Mouse (Mus musculus) urinary bladder, adult 2 months (tissue): ENCODE results near the gene Rps12. TPM values are rescaled to one million over a fixed set of nuclear protein-coding genes. Genes with fewer than 3 reads are reported as not detected.
A peak's percentile ranks its signal among the peaks of the same experiment; 100 is the strongest.
"Not testable (repeated sequence)": the region's sequence is repeated elsewhere in the genome, so short reads cannot be mapped to it uniquely, and the experiment has no call there.

Experiments
- DNase-seq: peaks from one replicate; pipeline ENCODE4 v3.0.0; 2022; ENCODE audit warnings: low spot score
- polyA plus RNA-seq: library from polyadenylated mRNA; depleted of rRNA; stranded (reverse); fragments of >200 nt; gene quantifications from 2 replicates; pipeline ENCODE4 v1.2.3, GENCODE M21; 2012; rRNA removed

The Rps12 gene
- polyA plus RNA-seq, result 4,107 and 4,241 TPM in 2 replicates

DNA sequence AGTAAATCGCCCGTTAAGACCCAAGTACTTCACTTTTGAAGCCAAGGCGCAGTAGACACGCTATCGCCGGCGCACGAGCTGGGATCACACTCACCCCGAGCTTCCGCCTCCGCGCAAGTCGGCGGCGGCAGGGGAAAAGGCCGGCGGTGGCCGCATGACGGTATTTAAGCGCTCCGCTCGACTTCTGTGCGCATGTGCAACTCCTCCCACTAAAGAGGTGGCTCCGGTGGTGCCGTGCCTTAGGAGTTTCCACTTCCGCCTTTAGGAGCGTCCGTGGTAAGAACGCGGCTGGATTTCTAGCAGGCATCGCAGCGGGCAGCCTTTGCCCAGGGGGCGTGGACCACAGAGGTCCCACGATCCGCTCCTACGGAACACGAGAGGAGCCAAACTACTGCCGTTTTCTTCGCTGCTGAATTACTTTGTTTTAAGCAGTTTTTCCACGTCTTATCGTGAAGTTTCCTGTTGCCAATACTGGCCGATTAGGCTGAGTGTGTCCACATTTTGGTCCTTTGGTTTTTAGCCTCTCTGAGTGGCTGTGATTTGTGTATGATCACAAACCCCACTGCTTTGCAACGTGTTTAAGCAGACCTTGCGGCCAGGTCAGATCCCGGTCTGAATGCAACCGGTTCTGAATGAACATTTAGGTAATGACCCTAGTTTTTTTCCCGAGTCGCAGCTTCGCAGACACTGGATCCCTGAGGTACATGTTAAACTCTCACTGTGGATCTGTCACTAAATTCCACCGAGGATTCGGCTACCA is at the start of gene Rps12:
Gene Rps12 (minus strand): TSS at position 214 of the 760 bp plus-strand sequence.
- DNase-seq, result peak; percentile 92

DNA sequence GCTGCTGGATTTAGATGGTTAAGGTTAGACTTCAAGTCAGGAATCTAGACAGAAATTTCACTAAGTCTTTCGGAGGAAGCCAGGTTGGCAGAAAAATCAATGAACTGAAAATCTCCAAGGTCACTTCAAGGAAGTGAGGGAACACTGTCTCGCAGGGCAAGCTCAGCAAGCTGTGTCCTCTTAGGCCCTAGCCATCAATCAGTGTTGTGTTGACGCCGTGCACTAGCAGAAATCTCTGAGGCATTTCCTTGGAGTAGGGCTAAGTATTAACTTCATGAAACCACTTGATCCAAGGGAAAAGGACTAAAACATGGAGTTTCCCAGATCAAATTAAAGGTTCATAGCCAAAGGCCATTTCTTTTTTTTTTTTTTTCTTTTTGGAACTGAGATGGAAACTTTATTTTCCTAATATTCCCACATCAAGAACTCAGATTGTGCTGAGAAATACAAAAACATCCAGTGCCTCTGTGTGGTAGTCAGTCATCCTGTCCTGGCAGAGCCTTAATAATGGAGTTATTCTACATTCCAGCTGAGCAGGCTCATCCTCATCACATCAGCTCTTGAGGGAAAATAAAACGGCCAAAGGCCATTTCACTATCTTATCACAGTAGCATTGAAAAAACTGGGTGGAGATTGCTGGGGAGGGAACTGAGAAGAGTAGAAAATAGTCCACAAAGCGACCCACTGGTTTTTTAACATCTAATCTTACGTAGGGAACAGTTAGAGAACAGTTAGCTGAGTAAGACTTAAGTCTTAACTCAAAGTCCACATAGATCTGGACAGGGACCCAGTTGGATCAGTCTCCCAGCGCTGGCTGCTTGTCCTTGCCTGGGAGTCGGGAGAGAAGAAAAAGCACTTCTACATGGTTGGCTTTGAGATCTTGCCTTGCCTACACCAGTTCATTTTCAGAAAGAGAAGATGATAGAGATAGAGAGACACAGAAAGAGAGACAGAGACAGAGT is 49.2 kb upstream of the Rps12 start:
- no peak for DNase-seq

DNA sequence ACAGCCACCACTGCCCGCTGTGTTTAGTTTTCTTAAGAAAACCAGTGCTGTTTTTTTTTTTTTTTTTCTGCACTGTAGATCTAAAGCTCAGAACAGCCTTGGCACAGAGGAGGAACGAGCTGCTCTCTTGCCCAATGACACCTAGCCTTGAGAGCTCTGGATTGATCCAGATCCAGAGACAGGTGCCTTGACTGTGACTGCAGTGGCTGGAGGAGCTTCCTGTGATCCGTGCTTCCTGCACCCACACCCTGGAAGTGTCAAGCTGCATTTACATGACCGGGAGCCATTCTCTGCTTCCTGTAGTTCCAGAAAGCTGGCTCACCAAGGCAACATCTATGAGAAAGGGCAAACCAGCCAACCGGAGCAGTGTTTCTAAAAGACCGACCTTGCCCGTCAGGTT is 39.4 kb upstream of the Rps12 start:
- DNase-seq, result no peak

DNA sequence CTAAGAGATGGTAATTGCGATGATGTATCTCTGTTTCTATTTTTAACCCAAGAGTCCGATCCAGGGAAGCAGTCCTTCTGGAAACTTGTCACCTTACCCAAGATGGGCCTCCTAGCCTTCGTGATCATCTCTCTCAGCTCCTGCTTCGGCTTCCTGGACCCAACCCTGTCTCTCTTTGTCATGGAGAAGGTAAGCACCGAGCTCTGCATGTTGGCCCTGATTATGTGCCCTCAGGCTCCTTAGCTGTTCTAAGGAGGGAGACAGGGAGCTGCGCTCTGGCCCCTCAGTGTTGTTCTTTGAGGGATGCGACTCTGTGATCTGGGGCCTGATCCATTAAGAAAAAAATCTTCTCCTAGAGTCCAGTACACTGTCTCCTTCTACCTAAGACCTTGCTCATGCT is 29.2 kb upstream of the Rps12 start:
- no peak for DNase-seq

DNA sequence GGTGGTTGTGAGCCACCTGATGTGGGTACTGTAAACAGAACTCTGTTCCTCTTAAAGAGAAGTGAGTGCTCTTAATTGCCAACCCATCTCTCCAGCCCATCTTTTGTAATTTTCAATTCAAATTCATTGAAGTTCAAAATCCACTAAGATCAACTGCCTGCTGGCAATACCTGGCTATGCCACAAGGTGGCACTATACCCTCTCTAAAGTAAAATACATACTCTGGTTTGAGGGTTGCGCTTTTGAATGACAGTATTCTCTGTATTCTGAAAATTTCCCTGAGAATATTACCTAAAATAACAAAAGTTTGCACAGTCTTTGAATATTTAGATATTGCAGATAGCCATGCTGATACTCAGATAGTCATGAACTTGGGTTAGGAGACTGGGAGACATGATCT is 28.1 kb upstream of the Rps12 start:
- peak; percentile 39 for DNase-seq

DNA sequence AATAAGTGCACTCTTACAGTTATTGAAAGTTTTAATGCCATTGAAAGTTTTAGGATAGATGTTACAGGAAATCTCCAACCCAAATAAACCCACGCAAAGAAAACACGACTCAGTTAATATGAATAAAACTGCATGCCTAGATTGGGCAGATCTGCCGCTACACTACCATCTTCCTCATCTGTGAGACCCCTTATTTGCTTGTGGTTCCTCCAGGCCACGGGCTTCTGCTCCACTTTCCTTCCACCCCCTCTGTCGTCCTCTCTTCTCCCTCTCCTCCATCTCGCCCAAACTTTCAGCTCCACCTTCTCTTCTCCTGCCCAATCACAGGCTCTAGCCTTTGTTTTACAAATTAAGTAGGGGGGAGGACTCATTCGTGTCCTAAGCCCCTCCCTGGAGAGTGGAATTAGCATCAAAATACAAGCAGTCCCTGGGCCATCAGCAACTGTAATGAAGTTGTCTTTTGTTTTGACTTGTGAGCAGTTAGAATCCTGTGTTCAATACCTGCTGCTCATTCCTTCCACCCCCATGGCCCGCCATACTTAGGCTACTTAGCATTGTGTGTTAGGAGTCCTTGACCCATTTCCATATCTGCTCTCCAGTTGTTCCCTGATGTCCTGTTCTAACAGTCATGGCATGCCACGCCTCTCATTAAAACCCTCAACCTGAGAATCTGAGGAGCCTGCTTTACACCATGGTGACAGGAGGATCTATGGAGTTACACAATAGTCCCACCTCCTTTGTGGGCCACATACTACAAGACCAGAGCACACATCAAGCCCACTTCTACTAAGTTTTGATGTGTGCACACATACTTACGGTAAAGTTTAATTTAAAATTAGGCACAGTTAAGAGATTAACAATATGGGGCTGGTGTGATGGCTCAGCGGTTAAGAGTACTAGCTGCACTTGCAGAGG is 26.0 kb upstream of the Rps12 start:
- DNase-seq, result no peak

DNA sequence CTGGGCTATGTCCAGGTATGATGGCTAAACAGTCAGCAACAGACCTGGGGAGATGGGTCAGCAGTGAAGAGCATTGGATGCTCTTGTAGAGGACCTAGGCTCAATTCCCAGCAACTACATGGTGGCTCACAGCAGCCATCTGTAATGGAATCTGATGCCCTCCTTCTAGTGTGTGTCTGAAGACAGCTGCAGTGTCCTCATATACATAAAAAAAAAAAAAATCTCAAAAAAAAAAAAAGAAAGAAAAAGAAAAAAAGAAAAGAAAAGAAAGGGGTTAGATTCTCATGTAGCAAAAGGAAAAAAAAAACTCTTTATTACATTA is 25.3 kb upstream of the Rps12 start:
- DNase-seq, result no peak

DNA sequence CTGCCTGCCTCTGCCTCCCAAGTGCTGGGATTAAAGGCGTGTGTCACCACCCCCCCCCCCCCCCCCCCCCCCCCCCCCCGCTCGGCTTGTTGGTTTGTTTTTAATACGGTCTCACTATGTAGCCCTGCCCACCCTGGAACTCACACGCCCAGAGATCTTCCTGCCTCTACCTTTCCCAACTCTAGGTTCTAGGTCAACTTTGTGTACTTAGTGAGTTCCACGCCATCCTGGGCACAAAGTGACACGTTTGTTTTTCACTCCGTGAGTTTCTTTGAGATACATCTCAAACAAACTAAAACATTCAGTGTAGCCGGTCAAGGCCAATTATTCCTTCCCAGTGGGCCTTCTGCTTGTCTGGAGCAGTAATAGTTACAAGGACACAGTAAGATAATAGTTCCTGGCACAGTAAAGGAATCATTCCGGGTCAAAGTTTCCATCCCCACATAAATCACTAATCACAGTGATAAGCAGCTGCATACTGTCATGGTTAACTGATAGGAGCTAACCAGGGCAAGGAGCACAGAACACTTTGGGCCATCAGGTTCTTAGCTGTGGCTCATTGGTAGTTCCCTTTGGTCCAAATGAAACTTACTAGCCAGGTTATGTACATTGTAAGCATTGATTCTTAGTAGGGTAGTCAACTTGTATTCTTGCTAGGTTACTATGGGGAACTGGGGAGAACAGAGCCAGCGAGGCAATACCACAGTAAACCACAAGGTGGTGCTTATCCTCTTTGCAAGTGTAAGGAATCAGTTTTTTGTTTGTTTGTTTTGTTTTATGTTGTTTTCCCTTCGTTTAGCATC is 24.8 kb upstream of the Rps12 start:
- DNase-seq, result no peak

DNA sequence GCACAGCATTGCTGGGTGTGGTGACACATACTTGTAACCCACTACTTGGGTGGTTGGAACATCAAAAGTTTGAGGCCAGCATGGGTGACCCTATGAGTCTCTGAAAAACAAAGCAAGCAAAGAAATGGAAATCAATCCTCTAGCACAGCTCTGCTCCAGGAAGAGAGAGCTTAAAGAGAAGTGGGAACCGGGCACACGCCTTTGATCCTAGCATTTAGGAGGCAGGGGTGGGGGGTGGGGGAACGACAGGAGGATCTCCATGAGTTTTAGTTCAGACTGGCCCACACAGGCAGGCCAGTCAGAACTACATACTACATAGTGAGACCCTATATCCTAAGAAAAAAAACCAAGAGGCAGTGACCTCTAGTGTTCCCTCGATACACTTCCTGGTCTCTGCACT is 19.1 kb upstream of the Rps12 start:
- DNase-seq, result no peak

DNA sequence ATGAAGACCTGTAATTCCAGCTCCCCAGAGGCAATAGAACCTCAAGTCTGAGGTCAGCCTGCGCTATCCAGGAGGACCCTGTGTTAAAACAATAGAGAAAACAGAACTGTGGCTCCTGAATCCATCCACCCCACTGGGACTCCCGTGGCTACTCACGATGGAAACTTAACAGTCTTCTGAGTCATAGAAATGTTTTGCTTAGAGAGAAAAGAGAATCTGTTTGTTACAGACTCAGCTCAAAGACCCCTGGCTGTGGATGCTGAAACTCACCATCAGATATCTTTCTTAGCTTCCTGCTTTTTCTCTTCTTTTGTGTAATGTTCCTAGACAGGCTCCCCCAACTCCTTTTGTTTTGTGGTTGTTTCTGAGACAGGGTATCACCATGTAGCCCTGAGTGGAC is 17.6 kb upstream of the Rps12 start:
- DNase-seq, result no peak

DNA sequence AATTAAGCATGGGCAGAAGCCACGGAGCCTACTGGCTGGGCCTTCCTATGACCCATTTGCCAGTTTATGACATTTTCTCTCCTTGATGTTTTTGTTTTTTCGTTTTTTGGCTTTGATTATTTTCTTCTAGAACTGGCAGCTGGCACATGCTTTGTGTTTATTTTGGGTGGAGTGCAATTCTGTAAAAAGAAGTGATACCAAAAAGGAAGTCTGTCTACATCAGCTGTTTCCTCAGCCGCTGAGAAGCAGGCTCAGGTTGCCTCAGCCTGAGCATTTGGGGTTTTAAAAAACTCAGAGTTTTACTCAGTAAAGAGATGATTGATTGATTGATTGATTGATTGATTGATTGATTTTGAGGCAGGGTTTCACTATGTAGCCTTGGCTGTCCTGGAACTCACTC is 15.8 kb upstream of the Rps12 start:
- no peak for DNase-seq

DNA sequence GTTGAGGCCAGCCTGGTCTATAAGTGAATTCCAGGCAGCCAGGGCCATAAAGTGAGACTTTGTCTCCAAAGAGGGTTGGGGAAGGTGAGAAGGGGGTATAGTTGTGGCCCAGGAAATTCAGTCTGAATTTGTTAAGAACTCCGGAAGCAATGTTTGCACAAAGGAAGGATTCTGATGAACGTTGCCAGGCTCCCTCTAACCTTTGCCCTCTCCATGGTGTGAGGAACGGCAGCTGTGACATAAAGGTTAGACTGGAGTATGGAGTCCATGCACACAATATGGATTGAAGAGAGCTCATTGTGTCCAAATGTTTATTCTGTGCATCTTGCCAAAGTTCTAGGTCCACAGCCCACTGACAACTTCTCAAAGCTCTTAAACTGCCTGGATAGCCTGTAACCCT is 12.9 kb upstream of the Rps12 start:
- no peak for DNase-seq

DNA sequence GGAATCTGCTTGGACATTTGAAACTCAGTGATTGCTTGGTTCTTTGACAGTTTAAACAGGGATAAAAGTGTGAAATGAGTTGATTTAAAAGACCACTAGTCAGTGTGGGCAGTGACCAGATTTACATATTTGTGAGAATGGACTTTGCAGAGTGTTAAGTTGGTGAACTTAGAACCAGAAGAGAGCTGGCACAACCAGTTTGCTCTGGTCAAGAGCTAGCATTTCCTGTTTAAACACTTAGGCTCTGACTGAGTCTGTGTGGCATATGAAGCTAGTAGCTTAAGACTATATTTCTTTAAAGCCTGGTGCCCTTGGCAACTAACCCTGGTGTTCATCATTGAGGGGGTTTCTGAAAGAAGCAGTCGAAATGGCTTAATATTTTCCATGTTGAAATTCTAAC is 11.1 kb upstream of the Rps12 start:
- no peak for DNase-seq

DNA sequence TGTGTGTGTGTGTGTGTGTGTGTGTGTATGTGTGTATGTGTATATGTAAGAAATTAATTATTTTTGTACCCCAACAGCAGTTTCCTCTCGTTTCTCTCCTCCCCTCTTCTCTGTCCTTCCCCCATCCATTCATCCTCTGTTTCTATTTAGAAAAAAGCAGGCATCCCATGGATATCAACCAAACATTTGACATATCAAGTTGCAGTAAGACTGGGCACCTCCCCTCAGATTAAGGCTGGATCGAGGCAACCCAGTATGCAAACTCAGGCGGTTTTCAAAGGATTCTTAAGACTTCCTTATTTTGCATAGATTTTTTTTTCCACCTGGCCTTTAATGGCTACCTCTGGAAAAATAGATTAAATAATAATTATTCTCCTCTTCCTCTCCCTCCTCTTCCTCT is 10.5 kb upstream of the Rps12 start:
- no peak for DNase-seq

DNA sequence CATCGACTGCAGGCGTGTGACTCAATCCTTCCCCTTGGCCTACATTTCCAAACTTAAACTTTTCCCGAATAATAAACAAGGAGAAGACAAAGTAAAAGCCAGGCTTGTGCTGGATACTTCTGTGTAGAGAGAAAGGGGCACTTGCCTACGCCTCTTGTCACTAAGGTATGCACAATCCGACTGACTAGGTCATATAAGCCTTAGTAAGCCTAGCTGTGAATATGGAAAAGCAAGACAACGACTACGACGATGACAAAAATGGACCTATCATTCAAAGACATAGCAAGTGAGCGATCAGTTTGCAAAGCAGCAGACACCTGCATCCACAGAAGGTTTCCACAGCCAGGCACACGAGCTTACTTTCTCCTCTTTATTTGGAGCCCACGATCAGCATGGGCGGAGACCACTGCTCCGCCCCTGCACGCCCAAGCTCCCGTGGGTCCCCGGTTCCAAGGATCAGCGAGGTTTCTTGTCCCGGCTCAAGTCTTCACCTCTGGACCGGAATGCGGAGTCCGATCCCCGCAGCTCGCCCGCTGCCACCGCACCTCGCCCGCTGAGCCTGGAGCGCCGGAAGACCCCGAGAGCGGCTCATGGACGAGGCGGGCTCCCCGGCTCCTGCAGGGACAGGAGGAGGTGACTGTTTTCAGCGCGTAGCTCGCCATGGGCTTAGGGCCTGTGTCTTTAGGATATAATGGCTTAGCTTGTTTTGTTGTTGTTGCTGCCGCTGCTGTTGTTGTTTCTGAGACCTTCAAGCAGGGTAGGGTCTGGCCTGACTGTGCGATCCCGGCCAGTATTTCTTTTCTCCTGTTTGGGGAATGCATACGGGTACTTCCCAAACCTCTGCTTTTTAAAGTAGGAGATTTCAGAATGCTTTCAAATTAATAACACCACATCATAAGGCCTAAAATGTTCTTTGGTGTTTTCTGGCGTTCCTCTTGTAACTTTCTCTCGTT is 9.8 kb upstream of the Rps12 start, which contains the start of gene Slc18b1:
Gene Slc18b1 (plus strand): TSS at position 436 of the 953 bp plus-strand sequence.
- peak; percentile 57 for DNase-seq

DNA sequence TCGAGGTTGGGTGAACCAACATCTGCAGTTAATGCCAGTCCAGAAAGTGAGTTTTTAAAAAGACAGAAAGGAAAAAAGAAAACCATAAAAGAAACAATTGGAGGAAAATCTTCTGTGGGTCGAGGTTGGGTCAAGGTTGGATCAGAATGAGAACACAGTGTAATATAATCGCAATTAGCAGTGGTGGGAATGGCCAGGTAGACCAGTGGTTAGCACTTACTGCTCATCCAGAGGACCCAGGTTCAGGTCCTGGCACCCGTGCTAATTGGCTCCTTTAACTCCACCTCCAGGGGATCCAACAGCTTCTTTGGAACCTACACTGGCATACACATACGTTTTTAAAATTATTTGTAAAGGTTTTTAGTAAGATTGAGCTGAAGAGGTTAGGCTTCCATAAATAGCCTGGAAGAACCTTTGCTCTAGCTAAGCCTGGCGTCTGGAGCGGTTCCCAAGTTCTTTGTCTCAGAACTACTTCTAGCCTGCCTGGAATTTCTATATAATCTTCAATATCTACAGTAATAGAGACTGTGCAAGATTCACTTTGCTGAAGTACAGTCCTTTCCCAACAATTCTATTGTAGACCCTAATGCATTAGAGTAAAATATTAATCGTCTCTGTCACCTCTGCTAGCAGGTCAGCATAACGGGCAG is 8.9 kb upstream of the Rps12 start:
- DNase-seq, result no peak

DNA sequence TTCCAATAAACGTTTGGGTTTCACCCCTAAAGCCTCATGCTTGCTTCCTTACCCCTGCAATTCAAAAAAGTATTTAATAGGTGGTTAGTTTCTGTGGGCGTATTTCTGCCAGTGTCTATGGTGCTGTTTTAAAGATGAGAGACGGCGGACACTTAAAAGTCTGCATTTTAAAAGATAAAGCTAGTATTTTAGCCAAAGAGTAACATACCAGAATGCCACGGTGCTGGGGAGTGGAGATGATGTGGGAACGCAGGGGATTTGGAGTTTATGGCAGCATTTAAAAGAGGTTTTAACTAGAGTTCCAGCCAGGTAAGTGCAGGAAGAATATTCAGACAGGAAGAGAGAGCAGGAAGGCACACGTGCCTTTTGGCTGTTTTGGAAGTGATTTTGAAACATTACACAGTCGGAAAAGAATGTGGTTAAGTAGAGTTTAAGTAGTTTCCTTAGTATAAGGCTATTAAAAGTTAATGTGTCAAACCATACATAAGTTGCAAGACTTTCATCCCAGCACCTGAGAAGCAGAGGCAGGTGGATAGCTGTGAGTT is 1.1 kb upstream of the Rps12 start:
- no peak for DNase-seq

DNA sequence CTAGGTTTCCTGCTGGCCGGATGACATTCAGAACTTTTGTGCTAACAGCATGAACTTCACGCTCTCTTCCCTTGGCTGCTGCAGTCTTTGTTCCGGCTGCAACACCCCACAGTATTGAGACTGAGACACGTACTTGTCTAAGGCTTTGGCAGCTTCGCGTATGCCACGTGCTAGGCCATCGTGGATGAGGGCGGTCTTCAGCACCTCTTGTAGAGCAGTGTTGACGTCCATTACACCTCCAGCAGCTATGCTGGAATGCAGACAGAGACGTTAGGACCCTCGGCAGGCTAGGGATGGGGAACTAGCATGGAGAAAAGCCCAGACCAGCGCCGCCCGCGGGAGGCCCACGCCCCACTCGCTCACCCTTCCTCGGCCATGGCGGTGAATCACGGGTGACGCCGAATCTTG is 440 bp downstream of the Rps12 start:
- not testable (repeated sequence) for DNase-seq

DNA sequence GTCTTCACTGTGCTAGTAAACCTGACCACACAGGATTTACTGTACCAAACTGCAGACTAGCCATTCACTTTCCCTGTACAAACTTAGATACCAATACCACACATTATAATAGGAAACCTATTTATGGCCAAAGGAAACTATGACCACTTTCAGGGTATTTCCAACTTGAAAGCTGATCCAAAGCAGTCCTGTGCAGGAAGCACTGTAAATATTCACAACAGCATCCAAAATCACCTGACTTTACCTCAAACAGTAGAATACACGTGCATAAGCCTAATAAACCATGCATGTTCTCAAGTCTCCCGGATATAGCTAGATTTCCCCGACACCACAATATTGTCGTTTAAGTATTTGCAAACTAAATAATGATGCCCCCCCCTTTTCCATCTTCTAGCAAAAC is 1.0 kb downstream of the Rps12 start:
- no peak for DNase-seq
